Comparison of ENCODE assay signal across 11 mouse cellular contexts in the genomic region with DNA sequence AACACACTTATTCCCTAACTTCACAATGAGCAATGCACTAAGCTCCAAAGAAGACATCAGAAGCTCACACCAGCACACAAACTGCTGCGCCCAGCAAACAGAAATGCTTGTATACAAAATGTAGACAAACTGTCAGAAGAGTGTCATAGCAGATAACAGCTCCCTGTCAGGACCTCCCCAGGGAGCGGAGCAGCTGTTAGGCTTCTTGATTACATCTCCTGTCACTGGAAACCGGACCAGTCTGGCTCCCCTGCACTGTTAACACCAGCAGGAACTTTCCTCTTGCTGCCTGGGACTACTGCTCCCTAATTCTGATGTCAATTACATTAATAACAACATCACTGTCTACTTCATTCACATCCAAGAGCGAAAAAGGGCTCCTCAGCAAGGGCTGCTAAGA. TPM values are rescaled to one million over a fixed set of nuclear protein-coding genes. Genes with fewer than 3 reads are reported as not detected.
A peak's percentile ranks its signal among the peaks of the same experiment; 100 is the strongest.
DNase-seq lines count a peak whose midpoint lies in the region; ATAC-seq lines count a peak whose summit lies in the region.
"Had no signal": no experiment of that assay in that cellular context is flagged by ENCODE, and none has a peak within 500 bp of the region (broad histone marks: within the 10 kb centered on the region; RNA-seq: fewer than 3 reads in every experiment).

No protein-coding gene starts in this region.

- H3K27ac ChIP-seq in midbrain, embryonic 12.5 days (replicated peaks): no peak overlapping the region
- H3K27ac ChIP-seq in midbrain, embryonic 16.5 days (ENCODE audit: low read length): no peak overlapping the region
- H3K27ac ChIP-seq in hindbrain, embryonic 13.5 days: peak overlapping the region; percentile 18; the same call in 1 of the 2 replicates
- H3K27ac ChIP-seq in neural tube, embryonic 14.5 days (ENCODE audit: low read depth, low read length): no peak overlapping the region

- H3K9ac ChIP-seq in midbrain, embryonic 12.5 days (replicated peaks): no peak overlapping the region
- H3K9ac ChIP-seq in midbrain, embryonic 16.5 days (ENCODE audit: low read depth, low read length): no peak overlapping the region
- no peak overlapping the region for H3K9ac ChIP-seq in hindbrain, embryonic 13.5 days
- H3K9ac ChIP-seq in neural tube, embryonic 14.5 days (replicated peaks; ENCODE audit: low read depth, low read length): no peak overlapping the region
- H3K9ac ChIP-seq: heart, embryonic 12.5 days had no signal

- peak; percentile 56; the same call in 1 of the 2 replicates for ATAC-seq in midbrain, embryonic 12.5 days (ENCODE audit: low FRiP score, low read depth)
- ATAC-seq in midbrain, embryonic 16.5 days: no peak
- ATAC-seq in hindbrain, embryonic 13.5 days (ENCODE audit: low FRiP score): peak; percentile 66; the same call in 1 of the 2 replicates
- ATAC-seq in neural tube, embryonic 14.5 days (ENCODE audit: low read depth): peak; percentile 46; the same call in 1 of the 2 replicates

- H3K9me3 ChIP-seq in midbrain, embryonic 12.5 days: no peaks in the 10 kb centered on the region
- no peaks in the 10 kb centered on the region for H3K9me3 ChIP-seq in midbrain, embryonic 16.5 days (replicated peaks; ENCODE audit: control insufficient read depth, low read length, poor library complexity, severe bottlenecking)
- no peaks in the 10 kb centered on the region for H3K9me3 ChIP-seq in hindbrain, embryonic 13.5 days
- H3K9me3 ChIP-seq in neural tube, embryonic 14.5 days (ENCODE audit: control insufficient read depth, low read length): no peaks in the 10 kb centered on the region
- H3K9me3 ChIP-seq: heart, embryonic 12.5 days had no signal

- H3K36me3 ChIP-seq in midbrain, embryonic 12.5 days: peaks cover 3% of the 10 kb centered on the region; the same call in 1 of the 2 replicates
- no peaks in the 10 kb centered on the region for H3K36me3 ChIP-seq in midbrain, embryonic 16.5 days (ENCODE audit: control insufficient read depth, insufficient read depth, low read length)
- peaks cover 5% of the 10 kb centered on the region for H3K36me3 ChIP-seq in hindbrain, embryonic 13.5 days
- no peaks in the 10 kb centered on the region for H3K36me3 ChIP-seq in neural tube, embryonic 14.5 days (ENCODE audit: control insufficient read depth, insufficient read depth, low read length)

- intact Hi-C loops in gastrocnemius, postnatal 14 days (cut with DNase I; ENCODE audit: low total_unique reads): no loop called here

- DNase-seq in gastrocnemius, postnatal 14 days: peak; percentile 20
- DNase-seq in gastrocnemius, postnatal 25 days: no peak
- DNase-seq in natural killer cell, adult 2 months (ENCODE audit: low spot score in 2 of 2): no peak
- DNase-seq in adrenal gland, adult 8-10 months: no peak
- DNase-seq: adrenal gland, postnatal 10 days; layer of hippocampus, adult 9-11 months had no signal

- H3K27me3 ChIP-seq in midbrain, embryonic 12.5 days: no peaks in the 10 kb centered on the region
- no peaks in the 10 kb centered on the region for H3K27me3 ChIP-seq in midbrain, embryonic 16.5 days (ENCODE audit: control insufficient read depth, insufficient read depth, low read depth, low read length)
- no peaks in the 10 kb centered on the region for H3K27me3 ChIP-seq in hindbrain, embryonic 13.5 days
- no peaks in the 10 kb centered on the region for H3K27me3 ChIP-seq in neural tube, embryonic 14.5 days (ENCODE audit: control insufficient read depth, insufficient read depth, low read length)
- H3K27me3 ChIP-seq: heart, embryonic 12.5 days had no signal

- WGBS in midbrain, embryonic 12.5 days: 77% methylated on average over 4 of the region's 4 CpGs
- WGBS in midbrain, embryonic 16.5 days: 67% methylated on average over 4 of the region's 4 CpGs
- WGBS in hindbrain, embryonic 13.5 days: 57% methylated on average over 4 of the region's 4 CpGs
- WGBS in neural tube, embryonic 14.5 days: 61% methylated on average over 4 of the region's 4 CpGs

- H3K4me2 ChIP-seq in midbrain, embryonic 12.5 days (replicated peaks): no peak overlapping the region
- no peak overlapping the region for H3K4me2 ChIP-seq in midbrain, embryonic 16.5 days (ENCODE audit: low read length)
- H3K4me2 ChIP-seq in hindbrain, embryonic 13.5 days: no peak overlapping the region
- H3K4me2 ChIP-seq in neural tube, embryonic 14.5 days (ENCODE audit: low read depth, low read length): no peak overlapping the region
- H3K4me2 ChIP-seq: heart, embryonic 12.5 days had no signal

- H3K4me1 ChIP-seq in midbrain, embryonic 12.5 days: 0 out of 2 replicates have a peak, but pooled peaks cover 4% of the 10 kb centered on the region
- H3K4me1 ChIP-seq in midbrain, embryonic 16.5 days (ENCODE audit: control insufficient read depth, insufficient read depth, low read length): no peaks in the 10 kb centered on the region
- H3K4me1 ChIP-seq in hindbrain, embryonic 13.5 days (replicated peaks): peaks cover 5% of the 10 kb centered on the region
- no peaks in the 10 kb centered on the region for H3K4me1 ChIP-seq in neural tube, embryonic 14.5 days (ENCODE audit: control insufficient read depth, insufficient read depth, low read length)

- no peak overlapping the region for H3K4me3 ChIP-seq in midbrain, embryonic 12.5 days
- H3K4me3 ChIP-seq in midbrain, embryonic 16.5 days (ENCODE audit: low read depth, low read length): no peak overlapping the region
- H3K4me3 ChIP-seq in hindbrain, embryonic 13.5 days: no peak overlapping the region
- no peak overlapping the region for H3K4me3 ChIP-seq in neural tube, embryonic 14.5 days (ENCODE audit: low read depth, low read length)
- H3K4me3 ChIP-seq: heart, embryonic 12.5 days had no signal

RNA-seq across cellular contexts. Expression of a gene that starts 44.5 kb away (rescaled TPM):
- total RNA-seq in gastrocnemius, postnatal 14 days (2021): 1 to 10 TPM; 8.9 to 9.4 TPM
- 10 to 100 TPM; 10.8 to 13.1 TPM for total RNA-seq in gastrocnemius, postnatal 25 days (2021)
- polyA plus RNA-seq in midbrain, embryonic 12.5 days (2016; fragmentation: Nextera tagmentation; extraction: Ambion mirVana): 20.5 and 21.1 TPM in 2 replicates
- 19.2 and 21.6 TPM in 2 replicates for polyA plus RNA-seq in midbrain, embryonic 16.5 days (2015; fragmentation: Nextera tagmentation; extraction: Ambion mirVana)
- 14.7 and 17.1 TPM in 2 replicates for polyA plus RNA-seq in hindbrain, embryonic 13.5 days (2015; fragmentation: Nextera tagmentation; extraction: Ambion mirVana)
- polyA plus RNA-seq in neural tube, embryonic 14.5 days (2014; fragmentation: Nextera tagmentation; extraction: Ambion mirVana): 19.8 and 20.3 TPM in 2 replicates
- total RNA-seq in adrenal gland, adult 8-10 months (2022): 10 to 100 TPM; 16.3 to 17.9 (median 17.0) TPM
